Mouse (Mus musculus): ENCODE data around the gene Calcr. TPM values are rescaled to one million over a fixed set of nuclear protein-coding genes. Genes with fewer than 3 reads are reported as not detected.

Calcr gene
- total and polyA plus RNA-seq, 3 experiments: not detected

GRCm38 (mm10) chr6:3751576-3751975 is 12.9 kb downstream of the Calcr start:
- Histone ChIP-seq H3K27me3 (replicated peaks) (no peaks in the 10 kb centered on the region), H3K4me2 (ENCODE audit: insufficient read depth, low read depth, poor library complexity, severe bottlenecking) (no peak overlapping the region), H3K79me2 (replicated peaks; ENCODE audit: control insufficient read depth, extremely low read depth, insufficient read depth, poor library complexity, severe bottlenecking) (no peaks in the 10 kb centered on the region), H3K9ac (ENCODE audit: insufficient read depth, low read depth) (no peak overlapping the region), H3K4me3 (replicated peaks in 1 of 3; ENCODE audit: low read depth in 2 of 3, low read length in 2 of 3, poor library complexity in 1 of 3) (no peak overlapping the region), H3K4me1 (ENCODE audit: control insufficient read depth in 1 of 2, insufficient read depth in 2 of 2) (peaks cover 0 to 11% of the 10 kb centered on the region in 2 experiments; a peak in 2 of 4 replicates), H3K27ac (ENCODE audit: insufficient read depth, low read depth) (no peak overlapping the region), H3K9me3 (replicated peaks; ENCODE audit: low read length) (no peaks in the 10 kb centered on the region), H3K36me3 (replicated peaks in 1 of 2; ENCODE audit: control insufficient read depth in 1 of 2, insufficient read depth in 1 of 2, low read length in 1 of 2) (no peaks in the 10 kb centered on the region)
- no peak for TF ChIP-seq TCF12 (IDR thresholded peaks at IDR 0.05; ENCODE audit: low read depth, low read length)
- no peak for TF ChIP-seq RAD21 (IDR thresholded peaks at IDR 0.05; ENCODE audit: low read depth, low read length)
- no peak for TF ChIP-seq MAX (IDR thresholded peaks at IDR 0.05; ENCODE audit: low read length)
- TF ChIP-seq CHD1 (IDR thresholded peaks at IDR 0.05; ENCODE audit: low read depth, low read length): no peak
- no peak for DNase-seq (ENCODE audit: extremely low read depth)
- in situ Hi-C loops (cut with MboI; ENCODE audit: low pct_ligation_motif_present, low pct_unique_long_range_greater_than_20kb, low sequenced_read_pairs): no loop called here
- dilution Hi-C loops (cut with MboI; ENCODE audit: extremely low pct_ligation_motif_present, extremely low pct_unique_long_range_greater_than_20kb, low sequenced_read_pairs): no loop called here

GRCm38 (mm10) chr6:3749624-3750023 is 14.9 kb downstream of the Calcr start:
- in situ Hi-C loops (cut with MboI; ENCODE audit: low pct_ligation_motif_present, low pct_unique_long_range_greater_than_20kb, low sequenced_read_pairs) (loop anchor here (10.0 kb wide), 2 partner anchors 115 to 235 kb away; no protein-coding TSS in a partner anchor), dilution Hi-C loops (cut with MboI; ENCODE audit: extremely low pct_ligation_motif_present, extremely low pct_unique_long_range_greater_than_20kb, low sequenced_read_pairs) (no loop called here)
- H3K36me3 ChIP-seq (replicated peaks in 1 of 2; ENCODE audit: control insufficient read depth in 1 of 2, insufficient read depth in 1 of 2, low read length in 1 of 2): no peaks in the 10 kb centered on the region
- TF ChIP-seq TBP (conservative IDR thresholded peaks at IDR 0.05; ENCODE audit: low read depth, low read length): no peak
- no peak for TF ChIP-seq CHD1 (IDR thresholded peaks at IDR 0.05; ENCODE audit: low read depth, low read length)
- no peak for TF ChIP-seq MEF2A (IDR thresholded peaks at IDR 0.05; ENCODE audit: borderline replicate concordance, low read depth, low read length)
- TF ChIP-seq POLR2AphosphoS2 (IDR thresholded peaks at IDR 0.05; ENCODE audit: low read depth, low read length): no peak
- TF ChIP-seq BHLHE40 (IDR thresholded peaks at IDR 0.05; ENCODE audit: low read depth, low read length): no peak
- TF ChIP-seq ZKSCAN1 (IDR thresholded peaks at IDR 0.05; ENCODE audit: borderline replicate concordance, low read depth, low read length): no peak
- no peak for TF ChIP-seq MXI1 (IDR thresholded peaks at IDR 0.05; ENCODE audit: low read depth, low read length)
- no peaks in the 10 kb centered on the region for H3K27me3 ChIP-seq (replicated peaks)
- DNase-seq (ENCODE audit: extremely low read depth): peak; percentile 3
- no peak overlapping the region for H3K9ac ChIP-seq (ENCODE audit: insufficient read depth, low read depth)
- H3K4me1 ChIP-seq (ENCODE audit: control insufficient read depth in 1 of 2, insufficient read depth in 2 of 2): peaks cover 0 to 16% of the 10 kb centered on the region in 2 experiments; a peak in 2 of 4 replicates
- H3K4me3 ChIP-seq (replicated peaks in 1 of 3; ENCODE audit: low read depth in 2 of 3, low read length in 2 of 3, poor library complexity in 1 of 3): no peak overlapping the region
- H3K4me2 ChIP-seq (ENCODE audit: insufficient read depth, low read depth, poor library complexity, severe bottlenecking): no peak overlapping the region
- no peaks in the 10 kb centered on the region for H3K79me2 ChIP-seq (replicated peaks; ENCODE audit: control insufficient read depth, extremely low read depth, insufficient read depth, poor library complexity, severe bottlenecking)
- no peak overlapping the region for H3K27ac ChIP-seq (ENCODE audit: insufficient read depth, low read depth)
- no peaks in the 10 kb centered on the region for H3K9me3 ChIP-seq (replicated peaks; ENCODE audit: low read length)

- in situ Hi-C loops (cut with MboI; ENCODE audit: low pct_ligation_motif_present, low pct_unique_long_range_greater_than_20kb, low sequenced_read_pairs) (loop anchor here (10.0 kb wide), 2 partner anchors 111 to 231 kb away; no protein-coding TSS in a partner anchor), dilution Hi-C loops (cut with MboI; ENCODE audit: extremely low pct_ligation_motif_present, extremely low pct_unique_long_range_greater_than_20kb, low sequenced_read_pairs) (no loop called here)
- Histone ChIP-seq H3K27me3 (replicated peaks) (no peaks in the 10 kb centered on the region), H3K9ac (ENCODE audit: insufficient read depth, low read depth) (no peak overlapping the region), H3K79me2 (replicated peaks; ENCODE audit: control insufficient read depth, extremely low read depth, insufficient read depth, poor library complexity, severe bottlenecking) (no peaks in the 10 kb centered on the region), H3K9me3 (replicated peaks; ENCODE audit: low read length) (no peaks in the 10 kb centered on the region), H3K4me3 (replicated peaks in 1 of 3; ENCODE audit: low read depth in 2 of 3, low read length in 2 of 3, poor library complexity in 1 of 3) (no peak overlapping the region), H3K36me3 (replicated peaks in 1 of 2; ENCODE audit: control insufficient read depth in 1 of 2, insufficient read depth in 1 of 2, low read length in 1 of 2) (no peaks in the 10 kb centered on the region), H3K4me2 (ENCODE audit: insufficient read depth, low read depth, poor library complexity, severe bottlenecking) (no peak overlapping the region), H3K27ac (ENCODE audit: insufficient read depth, low read depth) (no peak overlapping the region), H3K4me1 (ENCODE audit: control insufficient read depth in 1 of 2, insufficient read depth in 2 of 2) (peaks cover 0 to 16% of the 10 kb centered on the region in 2 experiments; a peak in 2 of 4 replicates)
- DNase-seq (ENCODE audit: extremely low read depth): peak; percentile 72
- TF ChIP-seq MAZ (IDR thresholded peaks at IDR 0.05; ENCODE audit: low read depth, low read length): no peak
- no peak for TF ChIP-seq ETS1 (conservative IDR thresholded peaks at IDR 0.05; ENCODE audit: low read depth, low read length)
- peak; percentile 68; the same call in 1 of the 2 replicates for TF ChIP-seq ZC3H11A (IDR thresholded peaks at IDR 0.05; ENCODE audit: low read depth, low read length)
- TF ChIP-seq POLR2AphosphoS2 (IDR thresholded peaks at IDR 0.05; ENCODE audit: low read depth, low read length): no peak
- no peak for TF ChIP-seq NELFE (IDR thresholded peaks at IDR 0.05; ENCODE audit: low read depth, low read length)
- TF ChIP-seq USF1 (IDR thresholded peaks at IDR 0.05; ENCODE audit: low read depth, low read length): no peak
- no peak for TF ChIP-seq NRF1 (IDR thresholded peaks at IDR 0.05; ENCODE audit: low read depth, low read length)
- peak; percentile 23 to 91; a peak in 3 of 4 replicates for TF ChIP-seq CTCF (conservative IDR thresholded peaks at IDR 0.05 in 1 of 2, IDR thresholded peaks at IDR 0.05 in 1 of 2; ENCODE audit: low read depth in 2 of 2, low read length in 2 of 2)
- TF ChIP-seq CHD1 (IDR thresholded peaks at IDR 0.05; ENCODE audit: low read depth, low read length): no peak
- TF ChIP-seq ZMIZ1 (IDR thresholded peaks at IDR 0.05; ENCODE audit: low read depth, low read length): no peak
- TF ChIP-seq MYC (IDR thresholded peaks at IDR 0.05; ENCODE audit: low read depth, low read length): no peak
- TF ChIP-seq JUND (conservative IDR thresholded peaks at IDR 0.05; ENCODE audit: low read depth, low read length): no peak
- no peak for TF ChIP-seq POLR2A (IDR thresholded peaks at IDR 0.05; ENCODE audit: low read depth, low read length)
- no peak for TF ChIP-seq USF2 (conservative IDR thresholded peaks at IDR 0.05; ENCODE audit: low read depth, low read length)
- TF ChIP-seq MAFK (IDR thresholded peaks at IDR 0.05; ENCODE audit: insufficient replicate concordance, low read length): no peak
- no peak for TF ChIP-seq E2F4 (IDR thresholded peaks at IDR 0.05; ENCODE audit: insufficient replicate concordance, low read depth, low read length)
- peak; percentile 84 for TF ChIP-seq SMC3 (IDR thresholded peaks at IDR 0.05; ENCODE audit: low read depth, low read length)
- no peak for TF ChIP-seq BHLHE40 (IDR thresholded peaks at IDR 0.05; ENCODE audit: low read depth, low read length)
- TF ChIP-seq CHD2 (IDR thresholded peaks at IDR 0.05; ENCODE audit: low read length): no peak
- no peak for TF ChIP-seq ELF1 (IDR thresholded peaks at IDR 0.05; ENCODE audit: low read depth, low read length)
Observed at GRCm38 (mm10) chr6:3745546-3745945, 19.0 kb downstream of the Calcr start.
